In genomic region chr7:46352748-46353147, GRCm38 (mm10) we compare ENCODE assay signal across 28 mouse cellular contexts. TPM values are rescaled to one million over a fixed set of nuclear protein-coding genes. Genes with fewer than 3 reads are reported as not detected.
A peak's percentile ranks its signal among the peaks of the same experiment; 100 is the strongest.
DNase-seq lines count a peak whose midpoint lies in the region; ATAC-seq and TF ChIP-seq lines count a peak whose summit lies in the region.
"Had no signal": no experiment of that assay in that cellular context is flagged by ENCODE, and none has a peak within 500 bp of the region (broad histone marks: within the 10 kb centered on the region; RNA-seq: fewer than 3 reads in every experiment).

No protein-coding gene starts in this region.

- intact Hi-C loops in left cerebral cortex, adult 2 months (cut with DNase I): no loop called here

- WGBS in embryonic facial prominence, embryonic 14.5 days: 68% methylated on average over 2 of the region's 2 CpGs
- 70% methylated on average over 2 of the region's 2 CpGs for WGBS in embryonic facial prominence, embryonic 10.5 days
- WGBS in limb, embryonic 15.5 days: 75% methylated on average over 2 of the region's 2 CpGs
- 68% methylated on average over 2 of the region's 2 CpGs for WGBS in stomach, embryonic 16.5 days

- TF ChIP-seq CTCF in left cerebral cortex, adult 2 months (IDR thresholded peaks at IDR 0.05): no peak

- ATAC-seq in embryonic facial prominence, embryonic 14.5 days (ENCODE audit: low read depth): peak; percentile 39; the same call in 1 of the 2 replicates
- ATAC-seq in limb, embryonic 15.5 days (ENCODE audit: insufficient number of reproducible peaks, low FRiP score, low TSS enrichment, low read depth): 0 out of 2 replicates have a peak, but pooled peaks have one; percentile 7
- ATAC-seq in stomach, embryonic 16.5 days (ENCODE audit: insufficient read depth, low FRiP score): no peak; the same call in 1 of the 2 replicates
- ATAC-seq: forebrain, embryonic 15.5 days; hindbrain, postnatal 0 days had no signal

- no peak overlapping the region for H3K4me3 ChIP-seq in embryonic facial prominence, embryonic 14.5 days (ENCODE audit: low read depth, low read length)
- no peak overlapping the region for H3K4me3 ChIP-seq in embryonic facial prominence, embryonic 10.5 days
- H3K4me3 ChIP-seq in limb, embryonic 15.5 days: no peak overlapping the region
- no peak overlapping the region for H3K4me3 ChIP-seq in stomach, embryonic 16.5 days (replicated peaks; ENCODE audit: low read length)
- no peak overlapping the region for H3K4me3 ChIP-seq in left cerebral cortex, adult 2 months
- H3K4me3 ChIP-seq: embryonic facial prominence, embryonic 12.5 days; erythroblast, embryonic 14.5 days; forebrain, embryonic 12.5 days; forebrain, embryonic 15.5 days; heart, embryonic 10.5 days; heart, embryonic 13.5 days had no signal

- H3K9me3 ChIP-seq in embryonic facial prominence, embryonic 14.5 days (ENCODE audit: control insufficient read depth, low read length): no peaks in the 10 kb centered on the region
- no peaks in the 10 kb centered on the region for H3K9me3 ChIP-seq in embryonic facial prominence, embryonic 10.5 days
- no peaks in the 10 kb centered on the region for H3K9me3 ChIP-seq in limb, embryonic 15.5 days
- no peaks in the 10 kb centered on the region for H3K9me3 ChIP-seq in stomach, embryonic 16.5 days (replicated peaks; ENCODE audit: control insufficient read depth, low read length)
- H3K9me3 ChIP-seq: embryonic facial prominence, embryonic 12.5 days; forebrain, embryonic 12.5 days; forebrain, embryonic 15.5 days; heart, embryonic 10.5 days; heart, embryonic 13.5 days had no signal

- H3K27ac ChIP-seq in embryonic facial prominence, embryonic 14.5 days (replicated peaks; ENCODE audit: low read depth, low read length): no peak overlapping the region
- H3K27ac ChIP-seq in embryonic facial prominence, embryonic 10.5 days (replicated peaks): no peak overlapping the region
- H3K27ac ChIP-seq in limb, embryonic 15.5 days: no peak overlapping the region
- H3K27ac ChIP-seq in stomach, embryonic 16.5 days (ENCODE audit: low read length): peak overlapping the region; percentile 3; the same call in 1 of the 2 replicates
- no peak overlapping the region for H3K27ac ChIP-seq in left cerebral cortex, adult 2 months
- H3K27ac ChIP-seq: embryonic facial prominence, embryonic 12.5 days; forebrain, embryonic 12.5 days; forebrain, embryonic 15.5 days; heart, embryonic 10.5 days; heart, embryonic 13.5 days; hindbrain, embryonic 14.5 days; hindbrain, postnatal 0 days had no signal

- peaks cover 34% of the 10 kb centered on the region for H3K27me3 ChIP-seq in embryonic facial prominence, embryonic 14.5 days (replicated peaks; ENCODE audit: control insufficient read depth, insufficient read depth, low read length)
- peaks cover 38% of the 10 kb centered on the region for H3K27me3 ChIP-seq in embryonic facial prominence, embryonic 10.5 days (replicated peaks; ENCODE audit: low read depth, poor library complexity, severe bottlenecking)
- H3K27me3 ChIP-seq in limb, embryonic 15.5 days: peaks cover 32% of the 10 kb centered on the region
- H3K27me3 ChIP-seq in stomach, embryonic 16.5 days (ENCODE audit: control insufficient read depth, insufficient read depth, low read length): peaks cover 25% of the 10 kb centered on the region

- no peaks in the 10 kb centered on the region for H3K4me1 ChIP-seq in embryonic facial prominence, embryonic 14.5 days (ENCODE audit: control insufficient read depth, insufficient read depth, low read length)
- peaks cover 11% of the 10 kb centered on the region for H3K4me1 ChIP-seq in embryonic facial prominence, embryonic 10.5 days
- 0 out of 2 replicates have a peak, but pooled peaks cover 2% of the 10 kb centered on the region for H3K4me1 ChIP-seq in limb, embryonic 15.5 days
- no peaks in the 10 kb centered on the region for H3K4me1 ChIP-seq in stomach, embryonic 16.5 days (ENCODE audit: control insufficient read depth, insufficient read depth, low read length)
- H3K4me1 ChIP-seq: forebrain, embryonic 15.5 days; heart, embryonic 13.5 days had no signal

- H3K4me2 ChIP-seq in embryonic facial prominence, embryonic 14.5 days (ENCODE audit: low read depth, low read length): no peak overlapping the region
- no peak overlapping the region for H3K4me2 ChIP-seq in limb, embryonic 15.5 days
- H3K4me2 ChIP-seq in stomach, embryonic 16.5 days (ENCODE audit: low read depth, low read length): no peak overlapping the region
- H3K4me2 ChIP-seq: embryonic facial prominence, embryonic 12.5 days; forebrain, embryonic 12.5 days; forebrain, embryonic 15.5 days; heart, embryonic 13.5 days; hindbrain, embryonic 14.5 days had no signal

- no peak overlapping the region for H3K9ac ChIP-seq in embryonic facial prominence, embryonic 14.5 days (ENCODE audit: low read depth, low read length)
- no peak overlapping the region for H3K9ac ChIP-seq in limb, embryonic 15.5 days
- no peak overlapping the region for H3K9ac ChIP-seq in stomach, embryonic 16.5 days (ENCODE audit: low read length)
- H3K9ac ChIP-seq: embryonic facial prominence, embryonic 12.5 days; forebrain, embryonic 12.5 days; forebrain, embryonic 15.5 days; heart, embryonic 13.5 days; hindbrain, embryonic 14.5 days had no signal

- H3K36me3 ChIP-seq in embryonic facial prominence, embryonic 14.5 days (ENCODE audit: control insufficient read depth, insufficient read depth, low read length): no peaks in the 10 kb centered on the region
- no peaks in the 10 kb centered on the region for H3K36me3 ChIP-seq in embryonic facial prominence, embryonic 10.5 days (replicated peaks)
- no peaks in the 10 kb centered on the region for H3K36me3 ChIP-seq in limb, embryonic 15.5 days
- no peaks in the 10 kb centered on the region for H3K36me3 ChIP-seq in stomach, embryonic 16.5 days (ENCODE audit: control insufficient read depth, insufficient read depth, low read length)
- H3K36me3 ChIP-seq: embryonic facial prominence, embryonic 12.5 days; forebrain, embryonic 12.5 days; forebrain, embryonic 15.5 days; heart, embryonic 10.5 days; heart, embryonic 13.5 days had no signal

- peak; percentile 24 for DNase-seq in embryonic facial prominence, embryonic 14.5 days (ENCODE audit: low spot score)
- DNase-seq in embryonic facial prominence, embryonic 10.5 days (ENCODE audit: low spot score): no peak
- DNase-seq in heart, adult 11 months: peak; percentile 78
- DNase-seq in heart, adult 9 months (ENCODE audit: low spot score in 2 of 2): no peak
- DNase-seq in left cerebral cortex, adult 2 months (ENCODE audit: extremely low spot score in 1 of 2, low spot score in 2 of 2): no peak
- no peak for DNase-seq in retina, postnatal 1 day
- DNase-seq: adrenal gland, postnatal 10 days; adrenal gland, postnatal 36 days; cerebellum, adult 18-20 months; cerebellum, adult 9-10 months; cerebellum, postnatal 14 days; heart, adult 18-20 months; heart, postnatal 14 days; heart, postnatal 4 days had no signal

RNA-seq across cellular contexts. Expression of gene Myod1, which starts 23.5 kb away (rescaled TPM):
- polyA plus RNA-seq in embryonic facial prominence, embryonic 14.5 days (2014; fragmentation: Nextera tagmentation; extraction: Ambion mirVana): 46.5 and 50.7 TPM in 2 replicates
- 0.62 and 2.0 TPM in 2 replicates for polyA plus RNA-seq in embryonic facial prominence, embryonic 10.5 days (2016; fragmentation: Nextera tagmentation; extraction: Ambion mirVana)
- 35.8 and 56.9 TPM in 2 replicates for polyA plus RNA-seq in limb, embryonic 15.5 days (2015; fragmentation: Nextera tagmentation; extraction: Ambion mirVana)
- polyA plus RNA-seq in stomach, embryonic 16.5 days (2015; fragmentation: Nextera tagmentation; extraction: Ambion mirVana): 1.3 and 4.0 TPM in 2 replicates
- under 1 TPM in 1 of 2 experiments, not detected in 1; 0.30 TPM for total RNA-seq in left cerebral cortex, adult 2 months (2021)
- total RNA-seq: adrenal gland, adult 18-20 months; adrenal gland, postnatal 36 days; ES-E14; heart, adult 18-20 months; heart, postnatal 14 days; heart, postnatal 4 days had no signal
- polyA plus RNA-seq: erythroblast, embryonic 14.5 days; intestine, embryonic 14.5 days had no signal

RNA-seq across cellular contexts. Expression of gene Kcnc1, which starts 43.5 kb away (rescaled TPM):
- polyA plus RNA-seq in embryonic facial prominence, embryonic 14.5 days (2014; fragmentation: Nextera tagmentation; extraction: Ambion mirVana): 0.69 and 1.1 TPM in 2 replicates
- 0.58 and 0.69 TPM in 2 replicates for polyA plus RNA-seq in embryonic facial prominence, embryonic 10.5 days (2016; fragmentation: Nextera tagmentation; extraction: Ambion mirVana)
- 0.37 and 0.45 TPM in 2 replicates for polyA plus RNA-seq in limb, embryonic 15.5 days (2015; fragmentation: Nextera tagmentation; extraction: Ambion mirVana)
- polyA plus RNA-seq in stomach, embryonic 16.5 days (2015; fragmentation: Nextera tagmentation; extraction: Ambion mirVana): 0.19 and 0.23 TPM in 2 replicates
- total RNA-seq in left cerebral cortex, adult 2 months (2021): 100 to 1,000 TPM; 140 to 149 TPM
- polyA plus RNA-seq: heart, embryonic 16.5 days had no signal

Comparison
In these comparisons a context has a peak if more than half of its experiments do, and no peak if none do; other contexts are left out.
1. DNase-seq: peak in embryonic facial prominence, embryonic 14.5 days (single experiment) and heart, adult 11 months (single experiment); none in embryonic facial prominence, embryonic 10.5 days (single experiment), heart, adult 9 months (0 of 2), left cerebral cortex, adult 2 months (0 of 2) and retina, postnatal 1 day (single experiment).